Mouse (Mus musculus) small intestine, adult 2 months (tissue): ENCODE data around the gene Kctd20.

Experiments used
- CTCF ChIP-seq: fragments of 200-500 bp; IDR thresholded peaks from 2 replicates; pipeline ENCODE4 v1.5.1; 2012; ENCODE audit warnings: low read depth, mild to moderate bottlenecking, control low read depth, inconsistent platforms, low read length, moderate library complexity, mixed read lengths; ENCODE audit not compliant: insufficient replicate concordance, insufficient read length; ENCODE audit errors: extremely low read depth
- POLR2A ChIP-seq: fragments of 200-500 bp; IDR thresholded peaks from 2 replicates; pipeline ENCODE4 v1.6.1; 2012; ENCODE audit warnings: low read depth, mild to moderate bottlenecking, control low read depth, inconsistent platforms, low read length, moderate library complexity

- TF ChIP-seq POLR2A (no peak), CTCF (no peak)
These were observed 55.1 kb downstream of the Kctd20 start for GRCm38 (mm10) chr17:29006812-29007211.
